Mouse (Mus musculus) small intestine, adult 2 months (tissue): ENCODE results near the gene Slc19a1.

Source experiments
- CTCF ChIP-seq: fragments of 200-500 bp; IDR thresholded peaks from 2 replicates; pipeline ENCODE4 v1.5.1; 2012; ENCODE audit warnings: low read depth, mild to moderate bottlenecking, control low read depth, inconsistent platforms, low read length, moderate library complexity, mixed read lengths; ENCODE audit not compliant: insufficient replicate concordance, insufficient read length; ENCODE audit errors: extremely low read depth
- POLR2A ChIP-seq: fragments of 200-500 bp; IDR thresholded peaks from 2 replicates; pipeline ENCODE4 v1.6.1; 2012; ENCODE audit warnings: low read depth, mild to moderate bottlenecking, control low read depth, inconsistent platforms, low read length, moderate library complexity

DNA sequence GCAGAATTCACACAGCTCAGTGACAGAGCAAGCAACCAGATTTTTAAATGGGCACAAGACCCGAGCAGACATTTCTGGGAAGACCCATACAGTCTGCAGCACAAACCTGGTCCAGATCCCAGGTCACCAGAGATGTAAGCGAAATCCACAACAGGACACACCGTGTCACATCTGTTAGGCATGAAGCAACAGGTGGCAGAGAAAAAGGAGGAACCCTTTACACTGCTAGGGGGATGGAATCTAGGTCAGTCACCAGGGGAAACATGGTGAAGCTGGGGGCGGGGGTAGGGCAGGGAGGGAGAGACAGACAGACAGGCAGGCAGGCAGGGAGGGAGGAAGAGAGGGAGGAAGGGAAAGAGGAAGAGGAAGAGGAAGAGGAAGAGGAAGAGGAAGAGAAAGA is 76.1 kb downstream of the Slc19a1 start:
- no peak for TF ChIP-seq CTCF
- TF ChIP-seq POLR2A = no peak
